Mouse (Mus musculus): Measurements from ENCODE around the gene A26c2.

A26c2 gene

GRCm38 (mm10) chr7:62823573-62823972 is at the start of gene A26c2:
A26c2 (minus strand) TSS chr7:62823673.
- DNase-seq: no peak

GRCm38 (mm10) chr7:62851471-62851870 is 28.0 kb upstream of the A26c2 start:
- DNase-seq: no peak

Measured in liver (tissue).